Mouse (Mus musculus): ENCODE measurements around the gene AC124108.1.
"Not testable (repeated sequence)": the region's sequence is repeated elsewhere in the genome, so short reads cannot be mapped to it uniquely, and the experiment has no call there.

AC124108.1 gene

DNA sequence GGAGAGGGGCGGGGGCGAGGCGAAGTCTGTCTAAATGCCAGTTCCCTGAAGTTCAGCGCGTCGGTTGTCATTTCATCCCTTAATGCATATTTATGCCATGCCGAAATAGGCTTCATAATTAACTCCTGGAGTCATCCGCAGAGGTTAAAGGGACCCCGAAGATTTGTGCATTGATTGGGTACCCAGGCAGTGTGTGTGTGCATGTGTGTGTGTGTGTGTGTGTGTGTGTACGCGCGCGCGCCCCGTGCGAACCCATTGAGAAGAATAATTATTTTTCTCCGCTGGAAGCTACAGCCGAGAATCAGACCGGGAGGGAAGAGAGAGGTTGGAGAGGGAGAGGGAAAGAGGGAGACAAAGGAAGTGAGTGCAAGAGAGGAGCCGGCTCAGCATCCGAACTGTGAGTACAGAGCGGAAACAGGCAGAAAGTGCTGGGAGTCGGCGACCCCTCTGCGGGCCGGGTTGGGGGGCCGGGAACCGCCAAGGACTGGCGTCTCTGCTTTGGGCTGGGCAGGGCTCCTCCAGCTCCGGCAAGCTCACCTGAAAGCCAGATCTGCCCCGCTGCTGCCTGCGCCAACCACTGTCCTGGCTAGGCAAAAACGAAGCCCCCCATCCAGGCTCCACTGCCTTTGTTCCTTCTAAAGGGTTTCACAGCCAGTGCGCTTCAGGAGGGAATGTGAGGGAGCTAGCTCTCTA lies at the start of gene AC124108.1, which contains the start of gene Lemd1:
TSS of gene AC124108.1 (plus strand) at position 365 of the 693 bp plus-strand sequence.
TSS of gene Lemd1 (plus strand) at position 339 of the 693 bp plus-strand sequence.
- peak in 1 of 2 experiments; percentile 12 for DNase-seq

DNA sequence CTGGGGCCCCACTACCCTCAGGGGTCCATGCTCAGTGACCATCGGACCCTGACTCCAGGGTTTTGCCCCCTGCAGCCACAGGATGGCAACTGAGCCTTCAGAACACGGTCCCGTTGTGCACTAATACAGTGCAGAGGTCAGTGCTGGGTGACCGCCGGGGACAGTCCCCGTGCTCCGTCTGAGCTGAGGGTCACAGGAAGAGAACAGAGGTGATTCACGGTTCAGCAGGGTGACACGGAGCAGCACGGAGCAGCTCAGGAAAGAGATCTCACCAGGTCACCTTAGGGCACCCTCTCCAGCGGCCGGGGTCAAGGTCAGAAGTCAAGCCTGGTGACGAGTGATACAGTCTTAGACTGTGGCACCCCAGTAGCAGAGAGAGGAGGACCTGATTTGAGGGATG lies 49.5 kb upstream of the AC124108.1 start:
- no peak for DNase-seq

DNA sequence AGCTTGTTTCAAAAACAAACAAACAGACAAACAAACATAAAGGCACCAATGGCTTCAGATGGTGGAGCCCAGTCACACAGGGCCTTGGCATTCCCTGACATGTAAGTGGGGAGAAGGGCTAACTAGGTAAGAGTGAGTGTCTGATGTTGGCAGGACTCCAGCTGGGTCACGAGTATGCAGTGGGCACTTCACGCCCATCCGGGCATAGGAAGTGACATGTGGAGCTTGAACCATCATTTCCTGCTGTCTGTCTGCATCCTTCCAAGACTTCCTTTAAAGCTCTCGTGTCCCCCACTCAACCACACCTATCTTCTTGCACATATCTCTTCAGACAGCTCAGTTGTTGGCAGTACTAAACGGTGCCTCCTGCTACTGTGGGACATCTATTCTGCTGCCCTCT lies 48.2 kb upstream of the AC124108.1 start:
- DNase-seq: no peak

DNA sequence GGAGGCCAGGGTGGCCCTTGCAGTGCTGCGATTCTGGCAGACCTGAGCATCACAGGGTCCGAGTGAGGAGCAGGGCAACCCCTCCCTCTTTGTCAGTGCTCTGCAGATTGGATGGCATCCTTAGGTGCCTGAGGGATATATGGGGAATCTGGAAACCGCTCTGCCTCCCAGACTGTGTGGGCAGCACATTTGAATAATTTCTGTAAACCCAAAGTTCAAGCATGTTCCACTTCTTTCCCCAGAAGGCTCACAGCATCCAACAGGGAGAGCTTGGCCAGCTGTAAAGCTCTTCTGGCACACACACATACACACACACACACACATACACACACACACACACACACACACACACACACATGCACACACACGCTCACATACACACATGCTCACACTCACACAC lies 47.5 kb upstream of the AC124108.1 start:
- no peak for DNase-seq

DNA sequence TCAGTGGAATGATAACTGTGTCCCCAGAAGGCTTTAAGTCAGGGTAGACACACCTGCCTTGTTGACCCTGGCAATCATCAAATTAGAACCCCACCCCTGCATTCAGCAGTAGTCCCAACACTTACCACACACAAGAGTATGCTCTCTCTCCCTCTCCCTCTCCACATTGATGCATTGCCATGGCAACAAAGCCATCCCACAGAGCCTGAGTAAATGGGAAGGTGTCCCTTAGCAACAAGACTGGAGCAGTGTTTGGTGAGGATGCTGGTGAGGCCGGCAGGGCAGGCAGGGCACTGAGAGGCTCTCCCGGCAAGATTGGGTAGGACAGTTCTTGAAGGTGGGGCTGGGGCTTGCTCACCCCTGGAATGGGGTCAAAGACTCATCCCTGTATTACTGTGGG lies 47.0 kb upstream of the AC124108.1 start:
- DNase-seq: no peak

DNA sequence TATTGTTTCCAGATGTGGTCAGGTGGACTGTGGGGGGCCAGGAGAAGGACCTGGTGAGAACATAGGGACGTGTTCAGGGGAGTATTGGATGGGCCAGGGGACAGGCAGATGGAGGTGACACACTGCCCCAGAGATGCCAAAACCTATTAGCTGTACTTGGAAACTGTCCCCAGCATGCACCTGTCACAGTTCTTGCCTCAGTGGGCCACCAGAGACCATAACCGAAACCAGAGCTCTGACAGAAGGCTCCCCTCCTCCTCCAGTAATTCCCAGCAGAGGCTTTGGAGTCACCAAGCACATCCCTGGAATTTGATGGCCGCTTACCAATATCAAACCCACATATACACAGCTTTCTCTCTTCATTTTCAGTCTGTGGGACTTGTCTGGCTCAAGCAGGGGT lies 46.4 kb upstream of the AC124108.1 start:
- DNase-seq: no peak

DNA sequence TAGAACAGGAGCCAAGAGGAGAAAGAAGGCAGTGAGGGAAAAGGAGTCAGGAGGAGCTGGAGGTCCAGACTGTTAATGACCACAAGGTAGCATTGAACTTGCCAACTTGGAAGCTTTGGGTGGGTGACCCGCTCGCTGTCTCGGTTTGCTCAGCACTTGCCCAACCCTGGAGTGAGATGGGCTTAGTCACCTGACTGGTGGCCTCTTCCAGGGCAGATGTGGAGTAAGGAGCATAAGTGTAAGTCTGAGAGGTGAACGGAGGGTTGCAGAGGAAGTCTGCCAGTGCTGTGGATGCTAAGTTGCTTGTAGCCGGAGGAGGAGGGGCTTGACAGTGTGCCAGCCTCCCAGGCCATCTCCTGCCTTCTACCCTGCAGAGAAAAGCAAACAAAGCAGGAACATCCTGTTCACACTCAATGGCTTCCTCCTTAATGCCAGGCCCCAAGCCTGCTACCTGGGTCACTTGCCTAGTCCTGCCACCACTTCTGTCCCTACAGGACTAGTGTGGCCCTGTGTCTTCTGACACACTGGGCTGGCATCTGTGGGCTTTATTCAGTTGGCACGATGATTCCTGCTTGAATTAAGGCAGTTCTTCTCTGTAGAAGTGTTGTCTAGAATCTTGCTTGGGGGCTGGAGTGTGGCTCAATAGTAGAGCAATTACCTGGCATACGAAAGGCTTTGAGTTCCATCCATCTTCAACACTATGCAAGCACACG lies 45.1 kb upstream of the AC124108.1 start:
- no peak for DNase-seq

DNA sequence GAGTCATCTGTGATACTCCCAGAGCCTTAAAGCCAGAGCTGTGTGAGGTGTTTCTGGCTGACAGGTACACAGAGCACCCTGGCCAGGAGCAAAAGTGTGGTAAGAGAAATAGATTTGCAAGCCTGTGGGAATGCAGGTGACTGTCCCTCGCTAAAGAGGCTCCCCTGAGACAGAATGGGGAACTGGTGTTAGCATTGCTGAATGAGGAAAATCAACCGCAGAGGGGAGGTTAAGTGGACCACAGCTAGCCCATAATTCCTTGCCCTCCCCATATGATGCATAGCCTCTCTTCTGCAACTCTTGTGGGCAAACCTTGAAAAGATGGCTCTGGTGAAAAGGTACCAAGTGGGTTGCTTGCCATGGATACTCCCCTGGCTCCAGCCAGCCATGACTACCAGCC lies 41.8 kb upstream of the AC124108.1 start:
- DNase-seq: no peak

DNA sequence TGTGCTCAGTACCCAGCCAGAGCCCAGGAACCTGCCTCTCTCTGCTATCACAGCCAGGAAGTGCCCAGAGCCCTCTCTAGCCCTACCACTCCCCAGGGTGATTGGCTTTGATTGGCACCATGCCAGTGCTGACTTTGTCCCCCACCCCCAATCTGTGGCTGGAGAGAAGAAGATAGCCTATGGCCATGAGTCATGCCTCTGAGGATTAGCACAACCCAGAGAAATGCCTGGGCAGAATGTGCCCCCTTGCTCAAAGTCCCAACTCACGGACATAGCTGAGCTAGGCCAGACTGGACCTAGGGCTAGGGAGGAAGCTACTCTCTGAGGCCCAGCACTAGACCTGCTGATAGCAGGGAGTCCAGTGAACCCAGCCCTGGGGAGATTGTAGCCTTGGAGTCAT lies 41.1 kb upstream of the AC124108.1 start:
- no peak for DNase-seq

DNA sequence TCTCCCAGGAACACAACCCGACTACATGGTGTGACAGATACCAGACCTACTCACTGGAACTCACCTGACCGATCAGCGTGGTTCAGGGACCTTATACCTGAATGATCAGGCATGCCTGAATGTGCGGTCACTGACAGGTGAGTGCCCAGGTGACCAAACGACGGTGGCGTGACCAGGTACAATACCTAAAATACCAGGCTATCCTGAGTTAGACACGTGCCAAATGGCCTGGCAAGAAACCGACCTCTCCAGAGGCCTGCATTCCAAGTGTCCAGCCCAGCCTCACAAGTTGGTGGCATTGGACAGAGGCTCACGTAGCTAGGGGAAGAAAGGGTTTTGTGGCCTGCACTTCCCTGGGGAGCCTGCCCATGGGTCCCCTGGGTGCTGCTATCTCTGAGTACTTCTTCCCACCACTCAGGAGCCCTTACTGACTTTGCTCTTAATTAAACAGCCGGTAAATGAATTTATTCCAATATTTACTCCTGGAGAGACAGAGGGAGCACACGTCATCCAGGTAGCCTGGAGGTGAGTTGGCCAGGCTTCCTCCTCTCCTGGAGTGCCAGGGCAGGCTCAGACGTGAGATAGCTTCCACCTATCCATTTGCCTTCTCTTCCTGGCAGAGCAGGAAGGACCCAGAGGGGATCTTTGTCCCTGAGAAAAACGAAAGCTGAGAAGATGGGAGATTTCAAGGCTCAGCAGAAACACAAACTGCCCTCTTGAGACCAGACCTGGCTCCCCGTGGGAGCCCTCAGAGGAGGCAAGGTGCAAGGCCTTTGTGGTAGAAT lies 40.2 kb upstream of the AC124108.1 start:
- no peak for DNase-seq

DNA sequence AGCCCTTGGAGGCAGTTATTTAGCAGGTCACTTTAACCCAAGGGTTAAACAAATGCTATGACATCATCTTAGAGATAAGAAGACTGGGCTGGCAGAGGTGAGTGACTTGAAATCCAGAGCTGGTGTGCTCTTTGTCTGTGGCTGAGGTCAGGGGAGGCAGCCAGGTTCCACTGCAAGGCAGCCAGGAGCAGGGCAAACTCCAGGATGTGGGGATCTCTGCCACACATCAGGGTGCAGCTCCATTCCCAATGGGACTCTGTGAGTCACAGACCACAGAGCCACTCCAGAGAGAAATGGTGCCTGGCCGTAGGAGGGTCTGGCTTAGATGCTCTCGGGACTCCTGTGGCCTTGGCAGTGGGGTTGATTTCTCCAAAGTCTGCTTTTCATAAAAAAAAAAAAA lies 39.3 kb upstream of the AC124108.1 start:
- no peak for DNase-seq

DNA sequence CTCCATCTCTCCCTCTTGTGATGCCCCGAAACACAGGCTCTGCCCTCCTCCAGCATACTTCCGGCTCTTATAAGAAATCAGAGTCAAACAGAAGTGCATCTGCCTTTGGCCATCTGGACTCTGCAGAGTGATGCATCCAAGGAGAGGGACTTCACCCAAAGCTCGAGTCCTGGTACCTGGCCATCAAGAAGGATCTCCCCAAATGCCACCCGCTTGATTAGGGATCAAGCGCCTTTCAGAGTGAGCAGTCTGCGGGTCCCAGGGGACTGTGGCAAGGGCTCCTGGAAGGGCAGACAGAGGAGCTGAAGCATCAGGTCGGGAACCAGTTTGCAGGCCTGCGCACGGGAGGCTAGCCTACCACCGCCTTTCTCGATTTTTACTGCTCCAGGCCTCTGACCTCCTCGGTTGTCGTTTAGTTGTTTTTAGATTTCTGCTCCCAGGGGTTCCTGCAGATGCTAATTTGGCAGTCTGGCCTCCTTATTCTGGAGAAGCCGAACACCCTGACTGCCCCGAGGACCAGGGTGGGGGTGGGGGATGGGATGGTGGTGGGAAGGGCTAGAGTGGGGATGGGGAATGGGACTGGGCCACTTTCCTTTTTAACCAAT lies 38.1 kb upstream of the AC124108.1 start:
- DNase-seq: no peak

DNA sequence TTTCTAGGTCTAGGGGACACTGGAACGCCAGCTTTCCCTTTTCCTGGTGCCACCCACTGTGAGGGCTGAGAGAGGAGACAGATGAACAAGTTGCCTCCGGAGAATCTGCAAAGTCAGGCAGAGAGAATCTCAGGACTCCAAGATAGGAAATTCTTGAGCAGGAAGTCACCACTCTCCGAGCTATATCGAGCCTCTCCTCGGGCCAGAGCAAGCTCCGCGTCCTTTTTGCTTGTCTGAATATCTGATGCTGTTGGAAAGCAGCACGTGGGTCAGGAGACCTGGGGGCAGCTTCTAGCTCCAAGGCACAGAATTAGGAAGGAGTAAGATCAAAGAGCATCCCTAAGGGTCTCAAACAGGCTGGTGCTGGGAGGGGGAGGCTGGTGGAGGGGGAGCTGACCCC lies 37.6 kb upstream of the AC124108.1 start:
- DNase-seq: no peak

DNA sequence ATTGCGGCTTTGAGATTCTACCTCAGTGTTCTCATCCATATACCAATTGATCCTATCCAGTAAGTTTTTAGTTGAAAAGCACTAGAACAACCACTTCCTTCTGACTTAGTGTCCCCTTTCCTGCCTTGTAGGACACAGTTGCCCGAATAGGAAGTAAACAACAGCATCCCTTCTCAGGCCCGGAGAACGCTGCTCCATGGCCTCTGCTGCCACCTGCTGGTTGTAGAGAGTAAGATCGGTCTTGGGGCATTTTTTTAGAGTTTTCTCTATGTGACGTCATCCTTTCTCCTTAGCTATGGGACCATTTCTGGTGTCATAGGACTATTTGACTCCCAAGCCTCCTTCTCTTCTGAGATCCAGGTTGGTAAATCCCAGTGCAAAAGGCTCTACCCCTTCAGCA lies 35.5 kb upstream of the AC124108.1 start:
- peak; percentile 71 to 88 for DNase-seq

DNA sequence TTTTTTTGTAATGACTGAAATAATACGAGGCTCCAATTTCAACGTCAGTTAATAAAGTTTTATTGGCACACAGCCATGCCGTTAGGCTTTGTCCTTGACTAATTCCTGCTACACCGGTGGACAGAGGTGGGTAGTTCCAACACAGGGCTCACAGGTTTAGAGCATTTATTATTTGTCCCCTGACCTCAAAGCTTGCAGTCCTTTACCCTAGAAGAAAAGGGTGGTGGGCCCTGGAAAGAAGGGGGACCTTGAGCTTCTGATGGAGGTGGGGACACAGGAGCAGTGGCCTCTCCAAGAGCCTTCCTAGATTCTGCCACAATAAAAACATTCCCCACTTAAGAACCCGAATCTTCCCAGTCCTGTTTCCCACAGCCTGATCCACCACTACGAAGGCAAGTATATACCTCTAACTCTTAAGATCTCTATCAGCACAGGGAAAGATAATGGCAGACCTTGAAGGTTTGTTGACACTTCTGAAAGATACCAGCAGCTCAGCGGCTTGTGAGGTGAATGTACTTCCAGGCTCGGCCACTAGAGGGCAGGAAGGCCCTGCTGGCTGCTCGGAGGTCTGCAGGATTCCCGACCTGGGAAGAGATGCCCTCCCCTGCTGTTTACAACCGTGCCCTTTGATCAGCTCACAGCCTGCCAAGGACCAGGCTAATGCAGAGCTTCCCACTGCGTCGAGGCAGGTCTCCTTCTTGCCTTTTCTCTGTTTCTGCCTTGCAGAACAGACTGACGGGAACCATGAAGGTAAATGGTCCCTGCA lies 34.1 kb upstream of the AC124108.1 start:
- peak; percentile 94 to 96 for DNase-seq

DNA sequence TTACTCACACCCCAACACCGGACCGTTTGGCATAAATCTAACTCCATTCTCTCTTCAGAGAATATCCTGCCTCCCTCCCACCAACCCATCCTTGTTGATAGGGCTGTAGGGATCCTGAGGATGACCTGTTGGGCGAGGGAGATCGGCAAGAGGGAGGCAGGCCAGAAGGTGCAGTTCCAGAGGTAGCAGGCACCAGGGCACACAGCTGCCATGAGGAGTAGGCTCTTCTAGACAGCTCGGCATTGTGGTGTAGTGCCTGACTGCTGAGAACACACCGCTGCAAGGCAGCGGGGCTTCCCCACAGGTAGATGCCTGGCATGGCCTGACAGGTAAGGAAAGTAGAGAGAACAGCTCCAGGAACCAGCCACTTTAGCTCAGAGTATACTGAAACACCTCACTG lies 33.4 kb upstream of the AC124108.1 start:
- DNase-seq: no peak

DNA sequence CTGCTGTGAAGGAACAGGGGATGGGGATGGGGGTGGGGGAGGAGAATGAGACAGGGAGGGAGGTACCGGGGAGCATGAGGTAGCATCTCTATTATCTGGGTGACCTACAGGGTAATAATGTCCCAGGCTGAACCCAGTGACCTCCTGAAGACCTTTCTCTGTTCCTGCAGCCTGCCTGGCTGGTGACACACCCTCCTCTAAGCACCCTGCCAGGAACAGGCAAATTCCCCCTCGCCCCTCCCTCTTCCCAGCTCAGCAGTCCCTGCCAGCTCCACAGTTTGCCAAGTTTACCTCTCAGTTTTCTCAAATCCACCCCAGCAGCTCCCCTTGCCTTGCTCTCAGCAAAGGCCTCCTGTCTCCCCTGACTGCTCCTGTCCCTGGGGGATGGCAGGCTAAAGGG lies 32.5 kb upstream of the AC124108.1 start:
- no peak for DNase-seq

DNA sequence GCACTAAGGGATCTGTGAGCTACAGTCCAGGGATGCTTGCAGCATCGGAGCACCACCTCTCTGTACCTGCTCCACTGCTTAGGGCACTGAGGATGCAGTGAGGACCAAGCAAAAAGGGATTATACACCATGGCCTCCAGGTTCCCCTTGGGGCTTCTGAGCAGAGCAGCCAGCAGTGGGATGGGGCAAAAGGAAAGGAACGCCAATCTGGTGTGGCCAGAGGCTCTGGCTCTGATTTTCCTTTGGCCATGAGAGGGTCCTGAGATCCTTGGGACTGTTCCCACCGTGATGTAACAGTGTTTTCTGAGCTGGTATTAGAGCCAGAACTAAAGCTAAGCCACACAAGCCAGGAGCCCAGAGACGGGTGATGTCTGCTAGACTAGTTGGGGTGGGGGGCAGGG lies 31.6 kb upstream of the AC124108.1 start:
- DNase-seq: no peak

DNA sequence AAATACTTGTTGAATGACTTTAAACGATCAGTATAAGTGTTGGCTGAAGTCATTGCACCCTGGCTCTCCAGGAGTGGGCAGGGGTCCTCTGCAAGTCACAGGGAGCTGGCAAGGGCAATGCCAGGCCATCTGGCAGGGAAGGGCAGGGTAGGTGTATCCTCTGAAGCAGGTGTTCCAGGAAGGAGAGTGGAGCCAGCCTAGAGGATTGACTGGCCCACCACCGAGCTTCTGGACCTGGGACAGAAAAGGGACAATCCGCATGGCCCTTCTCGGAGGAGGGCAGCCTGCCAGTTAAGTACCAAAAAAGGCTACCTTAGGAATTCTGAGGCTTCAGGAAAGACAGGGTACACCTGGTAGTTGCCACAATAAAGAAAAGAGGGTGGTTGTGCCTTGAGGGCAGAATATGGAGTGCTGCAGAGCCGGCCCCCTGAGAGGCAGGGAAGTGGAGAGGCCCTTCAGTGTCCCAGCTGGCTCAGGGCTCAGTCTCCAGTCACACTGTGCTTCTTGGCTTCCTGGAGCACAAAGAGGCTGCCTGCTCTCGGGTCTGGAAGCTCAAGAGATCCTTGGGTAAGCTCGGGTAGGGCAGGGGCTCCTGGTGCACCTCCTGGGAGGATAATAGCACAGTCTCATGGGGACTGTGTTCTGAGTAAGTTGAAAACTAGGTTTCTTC lies 29.9 kb upstream of the AC124108.1 start:
- peak; percentile 71 to 74 for DNase-seq

DNA sequence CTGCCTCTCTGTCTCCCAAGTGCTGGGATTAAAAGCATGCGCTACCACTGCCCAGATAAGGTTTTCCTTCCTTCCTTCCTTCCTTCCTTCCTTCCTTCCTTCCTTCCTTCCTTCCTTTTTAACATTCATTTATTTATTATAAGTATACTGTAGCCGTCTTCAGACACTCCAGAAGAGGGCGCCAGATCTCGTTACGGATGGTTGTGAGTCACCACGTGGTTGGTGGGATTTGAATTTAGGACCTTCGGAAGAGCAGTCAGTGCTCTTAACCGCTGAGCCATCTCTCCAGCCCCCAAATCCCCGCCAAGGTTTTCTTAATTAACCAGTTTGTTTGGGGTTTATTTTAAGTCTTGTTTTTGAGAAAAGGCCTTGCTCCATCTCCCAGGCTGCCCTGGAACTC lies 28.6 kb upstream of the AC124108.1 start:
- not testable (repeated sequence) for DNase-seq

DNA sequence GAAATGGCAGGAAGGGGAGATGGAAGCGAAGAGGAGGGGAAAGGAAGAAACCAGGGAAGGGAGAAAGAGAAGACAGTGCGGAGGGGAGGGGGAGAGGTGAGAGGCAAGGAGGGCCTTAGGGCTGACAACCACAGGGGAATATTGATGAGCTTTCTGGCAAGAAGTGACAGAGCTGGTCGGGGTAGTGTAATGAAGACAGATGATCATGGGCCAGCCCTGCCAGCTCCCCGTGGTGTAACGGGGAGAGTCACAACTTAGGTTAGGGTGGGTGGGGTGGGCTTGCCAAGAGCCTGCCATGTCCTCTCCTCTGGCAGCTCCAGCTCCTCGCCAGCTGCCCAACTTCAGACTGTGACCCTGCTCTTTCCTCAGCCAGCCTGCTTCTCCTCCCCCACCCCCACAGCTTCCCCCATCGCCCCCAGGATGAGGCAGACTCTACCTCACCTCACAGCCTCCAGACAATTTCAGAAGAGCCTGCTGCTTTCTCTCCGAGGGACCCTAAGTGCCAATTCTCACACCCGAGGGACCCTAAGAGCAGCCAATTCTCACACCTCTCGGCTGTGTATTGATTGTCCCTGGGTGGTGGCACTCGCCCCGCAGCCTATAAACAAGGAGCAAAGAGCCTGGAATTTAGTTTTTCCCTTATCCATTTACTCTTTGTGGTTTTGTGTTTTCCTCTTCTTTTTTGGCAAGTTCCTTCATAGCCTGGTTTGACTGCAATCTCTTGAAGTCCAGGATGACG lies 26.3 kb upstream of the AC124108.1 start:
- no peak for DNase-seq
